Comparison of ENCODE assay signal across 8 mouse cellular contexts in genomic region chr5:149489136-149489535, GRCm38 (mm10). TPM values are rescaled to one million over a fixed set of nuclear protein-coding genes. Genes with fewer than 3 reads are reported as not detected.
DNase-seq lines count a peak whose midpoint lies in the region; ATAC-seq lines count a peak whose summit lies in the region.

No protein-coding gene starts in this region.

- intact Hi-C loops in heart, postnatal 36 days (cut with DNase I), result no loop called here

- ATAC-seq in granulocyte monocyte progenitor cell, adult 5-6 weeks (replicated peaks; ENCODE audit: poor library complexity, severe bottlenecking), result no peak

- peak; percentile 27 for DNase-seq in heart, adult 11 months
- no peak for DNase-seq in heart, postnatal 36 days
- peak; percentile 77 to 80 for DNase-seq in frontal cortex, adult 2 months (ENCODE audit: extremely low spot score in 1 of 2, low spot score in 1 of 2)
- DNase-seq in left cerebral cortex, adult 9 months (ENCODE audit: low spot score in 2 of 2), result peak; percentile 68 to 81
- peak; percentile 84 for DNase-seq in right cerebral cortex, adult 18-20 months
- no peak for DNase-seq in spleen, adult 18-20 months
- DNase-seq in thymus, postnatal 0 days (ENCODE audit: low spot score), result no peak

RNA-seq across cellular contexts. Expression of gene Wdr95, which starts 39.3 kb away (rescaled TPM):
- not detected for total RNA-seq in heart, postnatal 36 days (2021)
- polyA plus RNA-seq in frontal cortex, adult 2 months (2012; rRNA removed), result 0.68 and 1.5 TPM in 2 replicates
- not detected in 2 replicates for total RNA-seq in granulocyte monocyte progenitor cell, adult 5-6 weeks (2014; fragmentation: Nextera tagmentation)
- total RNA-seq in granulocyte monocyte progenitor cell, adult 5-6 weeks (2017), result not detected in 2 replicates
- 0.07 and 0.31 TPM in 2 replicates for polyA plus RNA-seq in thymus, postnatal 0 days (2015; fragmentation: Nextera tagmentation; extraction: Ambion mirVana)

RNA-seq across cellular contexts. Expression of gene Tex26, which starts 49.7 kb away (rescaled TPM):
- total RNA-seq in heart, postnatal 36 days (2021), result not detected
- 0.67 and 0.78 TPM in 2 replicates for polyA plus RNA-seq in frontal cortex, adult 2 months (2012; rRNA removed)
- not detected in 2 replicates for total RNA-seq in granulocyte monocyte progenitor cell, adult 5-6 weeks (2014; fragmentation: Nextera tagmentation)
- 0.98 TPM in 1 of 2 replicates, not detected in the other for total RNA-seq in granulocyte monocyte progenitor cell, adult 5-6 weeks (2017)
- 0.44 and 0.91 TPM in 2 replicates for polyA plus RNA-seq in thymus, postnatal 0 days (2015; fragmentation: Nextera tagmentation; extraction: Ambion mirVana)

Comparison
In these comparisons a context has a peak if more than half of its experiments do, and no peak if none do; other contexts are left out.
1. DNase-seq: peak in heart, adult 11 months (single experiment), frontal cortex, adult 2 months (2 of 2), left cerebral cortex, adult 9 months (2 of 2) and right cerebral cortex, adult 18-20 months (single experiment); none in heart, postnatal 36 days (0 of 2), spleen, adult 18-20 months (0 of 2) and thymus, postnatal 0 days (single experiment).